8 mouse cellular contexts compared by ENCODE assay signal in genomic region chr17:8371834-8372233, GRCm38 (mm10). TPM values are rescaled to one million over a fixed set of nuclear protein-coding genes. Genes with fewer than 3 reads are reported as not detected.
DNase-seq lines count a peak whose midpoint lies in the region; ATAC-seq and TF ChIP-seq lines count a peak whose summit lies in the region.

No protein-coding gene starts in this region.

- peak; percentile 78 for ATAC-seq in G1E (ENCODE audit: extremely low read depth, insufficient number of reproducible peaks, low FRiP score, poor library complexity, severe bottlenecking)
- peak; percentile 80 for ATAC-seq in forebrain, embryonic 13.5 days
- 0 out of 2 replicates have a peak, but pooled peaks have one; percentile 42 for ATAC-seq in liver, embryonic 15.5 days (ENCODE audit: insufficient read depth)
- peak; percentile 79 for ATAC-seq in neural tube, embryonic 11.5 days (ENCODE audit: insufficient read depth, low FRiP score, low TSS enrichment)

- H3K27me3 ChIP-seq in G1E (ENCODE audit: insufficient read depth, low read length) = peaks cover 20% of the 10 kb centered on the region
- no peaks in the 10 kb centered on the region for H3K27me3 ChIP-seq in forebrain, embryonic 13.5 days
- H3K27me3 ChIP-seq in liver, embryonic 15.5 days = 0 out of 2 replicates have a peak, but pooled peaks cover 7% of the 10 kb centered on the region
- no peaks in the 10 kb centered on the region for H3K27me3 ChIP-seq in neural tube, embryonic 11.5 days (ENCODE audit: control insufficient read depth, insufficient read depth, low read length)
- H3K27me3 ChIP-seq in thymus, adult 2 months (ENCODE audit: control insufficient read depth, insufficient read depth, low read length) = no peaks in the 10 kb centered on the region

- no peaks in the 10 kb centered on the region for H3K36me3 ChIP-seq in G1E (replicated peaks)
- H3K36me3 ChIP-seq in forebrain, embryonic 13.5 days (ENCODE audit: poor library complexity, severe bottlenecking) = no peaks in the 10 kb centered on the region
- H3K36me3 ChIP-seq in liver, embryonic 15.5 days (replicated peaks) = no peaks in the 10 kb centered on the region
- no peaks in the 10 kb centered on the region for H3K36me3 ChIP-seq in neural tube, embryonic 11.5 days (ENCODE audit: control insufficient read depth, insufficient read depth, low read length)
- no peaks in the 10 kb centered on the region for H3K36me3 ChIP-seq in thymus, adult 2 months (ENCODE audit: control insufficient read depth, insufficient read depth, low read length)

- peak overlapping the region; percentile 99 for H3K27ac ChIP-seq in forebrain, embryonic 13.5 days
- H3K27ac ChIP-seq in liver, embryonic 15.5 days (replicated peaks) = no peak overlapping the region
- H3K27ac ChIP-seq in neural tube, embryonic 11.5 days (ENCODE audit: low read depth, low read length) = peak overlapping the region; percentile 94
- H3K27ac ChIP-seq in thymus, adult 2 months (ENCODE audit: control insufficient read depth, insufficient read depth, low read length) = peak overlapping the region; percentile 78

- DNase-seq in G1E (ENCODE audit: low spot score) = peak; percentile 72
- peak; percentile 11 for DNase-seq in c-Kit-positive CD71-positive TER-119-negative erythroid progenitor cells, embryonic 14.5 days (ENCODE audit: low read depth)
- peak; percentile 63 to 64 for DNase-seq in heart, postnatal 14 days
- DNase-seq in kidney, postnatal 4 days = peak; percentile 83 to 88
- peak; percentile 91 for DNase-seq in neural tube, embryonic 11.5 days (ENCODE audit: low spot score)
- peak; percentile 77 for DNase-seq in thymus, adult 2 months

- H3K9ac ChIP-seq in forebrain, embryonic 13.5 days = peak overlapping the region; percentile 78
- H3K9ac ChIP-seq in liver, embryonic 15.5 days = no peak overlapping the region
- peak overlapping the region; percentile 71 for H3K9ac ChIP-seq in neural tube, embryonic 11.5 days (ENCODE audit: low read length)

- peak overlapping the region; percentile 64; the same call in 1 of the 2 replicates for H3K4me3 ChIP-seq in G1E (ENCODE audit: low read depth, low read length)
- H3K4me3 ChIP-seq in forebrain, embryonic 13.5 days = peak overlapping the region; percentile 40
- peak overlapping the region; percentile 1; the same call in 1 of the 2 replicates for H3K4me3 ChIP-seq in liver, embryonic 15.5 days (replicated peaks)
- H3K4me3 ChIP-seq in neural tube, embryonic 11.5 days (ENCODE audit: low read depth, low read length) = peak overlapping the region; percentile 28
- peak overlapping the region; percentile 40 for H3K4me3 ChIP-seq in thymus, adult 2 months (ENCODE audit: control insufficient read depth, insufficient read depth, low read length)

- 2% methylated on average over 7 of the region's 7 CpGs for WGBS in forebrain, embryonic 13.5 days
- under 1% methylated on average over 7 of the region's 7 CpGs for WGBS in liver, embryonic 15.5 days (ENCODE audit: insufficient replicate concordance)
- WGBS in neural tube, embryonic 11.5 days = 0% methylated on average over 7 of the region's 7 CpGs
- under 1% methylated on average over 7 of the region's 7 CpGs for WGBS in thymus, adult 2 months

- H3K4me2 ChIP-seq in forebrain, embryonic 13.5 days = peak overlapping the region; percentile 66
- peak overlapping the region; percentile 57 for H3K4me2 ChIP-seq in liver, embryonic 15.5 days
- peak overlapping the region; percentile 58 for H3K4me2 ChIP-seq in neural tube, embryonic 11.5 days (ENCODE audit: low read depth)

- TF ChIP-seq CTCF in G1E (IDR thresholded peaks at IDR 0.05; ENCODE audit: low read depth, low read length) = no peak
- no peak for TF ChIP-seq CTCF in thymus, adult 2 months (IDR thresholded peaks at IDR 0.05; ENCODE audit: borderline replicate concordance, control insufficient read depth, extremely low read depth, insufficient read depth, low read length, poor library complexity)

- H3K4me1 ChIP-seq in G1E (ENCODE audit: insufficient read depth, low read depth, low read length) = peaks cover 11% of the 10 kb centered on the region
- H3K4me1 ChIP-seq in forebrain, embryonic 13.5 days = peaks cover 72% of the 10 kb centered on the region
- H3K4me1 ChIP-seq in liver, embryonic 15.5 days (replicated peaks) = peaks cover 10% of the 10 kb centered on the region
- H3K4me1 ChIP-seq in neural tube, embryonic 11.5 days (ENCODE audit: control insufficient read depth, insufficient read depth, low read length) = peaks cover 29% of the 10 kb centered on the region; the same call in 1 of the 2 replicates
- H3K4me1 ChIP-seq in thymus, adult 2 months (replicated peaks; ENCODE audit: control insufficient read depth, insufficient read depth, low read length) = peaks cover 9% of the 10 kb centered on the region

- 0 out of 2 replicates have a peak, but pooled peaks have one; percentile 44 for TF ChIP-seq POLR2A in thymus, adult 2 months (IDR thresholded peaks at IDR 0.05; ENCODE audit: control insufficient read depth, extremely low read depth, insufficient read depth, low read length, poor library complexity)

- intact Hi-C loops in heart, postnatal 14 days (cut with DNase I) = loop anchor here (1.0 to 5.0 kb wide), 2 partner anchors 60 to 108 kb away; partner anchors contain the start of gene Sft2d1

- H3K9me3 ChIP-seq in G1E (replicated peaks) = no peaks in the 10 kb centered on the region
- no peaks in the 10 kb centered on the region for H3K9me3 ChIP-seq in forebrain, embryonic 13.5 days (replicated peaks)
- no peaks in the 10 kb centered on the region for H3K9me3 ChIP-seq in liver, embryonic 15.5 days (replicated peaks)
- H3K9me3 ChIP-seq in neural tube, embryonic 11.5 days (ENCODE audit: control insufficient read depth, low read length) = no peaks in the 10 kb centered on the region

RNA-seq across cellular contexts. Expression of gene T2, which starts 16.0 kb away (rescaled TPM):
- total RNA-seq in G1E (2014; fragmentation: Nextera tagmentation) = not detected in 2 replicates
- total RNA-seq in G1E (2017) = not detected in 2 replicates
- polyA plus RNA-seq in G1E (2012) = not detected in 2 replicates
- polyA plus RNA-seq in forebrain, embryonic 13.5 days (2015; fragmentation: Nextera tagmentation; extraction: Ambion mirVana) = 0.41 and 0.53 TPM in 2 replicates
- under 1 TPM; 0.26 to 0.27 TPM for total RNA-seq in heart, postnatal 14 days (2021)
- not detected in 2 replicates for polyA plus RNA-seq in liver, embryonic 15.5 days (2015; fragmentation: Nextera tagmentation; extraction: Ambion mirVana)
- polyA plus RNA-seq in neural tube, embryonic 11.5 days (2014; fragmentation: Nextera tagmentation; extraction: Ambion mirVana) = 0.42 and 0.53 TPM in 2 replicates
- 0.09 and 0.11 TPM in 2 replicates for polyA plus RNA-seq in thymus, adult 2 months (2012; rRNA removed)

RNA-seq across cellular contexts. Expression of gene Prr18, which starts 34.6 kb away (rescaled TPM):
- total RNA-seq in G1E (2014; fragmentation: Nextera tagmentation) (0.68 TPM in 1 of 2 replicates, not detected in the other), G1E (2017) (0.06 and 0.27 TPM in 2 replicates)
- polyA plus RNA-seq in G1E (2012) = 0.27 and 0.29 TPM in 2 replicates
- polyA plus RNA-seq in forebrain, embryonic 13.5 days (2015; fragmentation: Nextera tagmentation; extraction: Ambion mirVana) = 5.1 TPM in 2 replicates
- under 1 TPM; 0.24 to 0.69 TPM for total RNA-seq in heart, postnatal 14 days (2021)
- 0.05 and 0.06 TPM in 2 replicates for polyA plus RNA-seq in liver, embryonic 15.5 days (2015; fragmentation: Nextera tagmentation; extraction: Ambion mirVana)
- 0.89 and 1.4 TPM in 2 replicates for polyA plus RNA-seq in neural tube, embryonic 11.5 days (2014; fragmentation: Nextera tagmentation; extraction: Ambion mirVana)
- polyA plus RNA-seq in thymus, adult 2 months (2012; rRNA removed) = 0.74 and 1.3 TPM in 2 replicates

Comparison
In these comparisons a context has a peak if more than half of its experiments do, and no peak if none do; other contexts are left out.
1. DNase-seq: peak in every context shown above with its lines; median percentile 91 in neural tube, embryonic 11.5 days; 86 in kidney, postnatal 4 days; 77 in thymus, adult 2 months; 72 in G1E; 64 in heart, postnatal 14 days; 11 in c-Kit-positive CD71-positive TER-119-negative erythroid progenitor cells, embryonic 14.5 days.
2. H3K4me3 ChIP-seq: peak in every context shown above with its lines; median percentile 64 in G1E; 40 in forebrain, embryonic 13.5 days; 40 in thymus, adult 2 months; 28 in neural tube, embryonic 11.5 days; 1 in liver, embryonic 15.5 days.